Mouse (Mus musculus) heart, embryonic 14.5 days (tissue): ENCODE results near the gene Ago4. TPM values are rescaled to one million over a fixed set of nuclear protein-coding genes. Genes with fewer than 3 reads are reported as not detected.

ENCODE experiments used
- ATAC-seq: fragments of 200-750 bp; cut with Nextera tagmentation; 2 replicates; pipeline ENCODE4 v1.8.0; 2017; ENCODE audit warnings: low read depth, moderate TSS enrichment; ENCODE audit not compliant: insufficient number of reproducible peaks, insufficient read depth, low FRiP score
- H3K27ac ChIP-seq, 2 experiments: fragments of 200-500 bp in 1 of 2; fragments of 300-500 bp in 1 of 2; sonication (generic) in 1 of 2; replicated peaks in 1 of 2; 2 replicates each; pipeline ENCODE4 v1.5.1; 2012 to 2014; ENCODE audit warnings: low read depth in 2 of 2, low read length in 2 of 2, control low read depth in 1 of 2, mild to moderate bottlenecking in 1 of 2, mixed read lengths in 1 of 2; ENCODE audit not compliant: control insufficient read depth in 1 of 2, insufficient read depth in 1 of 2
- H3K27me3 ChIP-seq: fragments of 300-500 bp; sonication (generic); 2 replicates; pipeline ENCODE4 v1.6.1; 2014; ENCODE audit warnings: mild to moderate bottlenecking, low read length, control low read depth; ENCODE audit not compliant: control insufficient read depth, insufficient read depth
- H3K36me3 ChIP-seq: fragments of 300-500 bp; sonication (generic); 2 replicates; pipeline ENCODE4 v1.6.1; 2014; ENCODE audit warnings: mild to moderate bottlenecking, control low read depth, low read length, mixed read lengths; ENCODE audit not compliant: control insufficient read depth, insufficient read depth
- H3K4me1 ChIP-seq, 2 experiments: fragments of 200-500 bp in 1 of 2; fragments of 300-500 bp in 1 of 2; sonication (generic) in 1 of 2; 2 replicates each; pipeline ENCODE4 v1.6.1; 2012 to 2014; ENCODE audit warnings: low read length in 2 of 2, control low read depth in 1 of 2, mixed read lengths in 1 of 2; ENCODE audit not compliant: control insufficient read depth in 2 of 2, insufficient read depth in 2 of 2
- H3K4me2 ChIP-seq: fragments of 300-500 bp; sonication (generic); 2 replicates; pipeline ENCODE4 v1.6.1; 2014; ENCODE audit warnings: mild to moderate bottlenecking, low read length
- H3K4me3 ChIP-seq, 2 experiments: fragments of 200-500 bp in 1 of 2; fragments of 300-500 bp in 1 of 2; sonication (generic) in 1 of 2; 2 replicates each; pipeline ENCODE4 v1.5.1; 2012 to 2014; ENCODE audit warnings: low read length in 2 of 2, mild to moderate bottlenecking in 2 of 2, control low read depth in 1 of 2, low read depth in 1 of 2, moderate library complexity in 1 of 2; ENCODE audit not compliant: control insufficient read depth in 1 of 2, insufficient read depth in 1 of 2
- H3K9ac ChIP-seq: fragments of 300-500 bp; sonication (generic); 2 replicates; pipeline ENCODE4 v1.6.1; 2014; ENCODE audit warnings: mild to moderate bottlenecking, low read length
- H3K9me3 ChIP-seq: fragments of 300-500 bp; sonication (generic); 2 replicates; pipeline ENCODE4 v1.6.1; 2016; ENCODE audit warnings: low read length, control low read depth; ENCODE audit not compliant: control insufficient read depth
- WGBS: fragments of 180-500 bp; shearing (Covaris S2); extraction: QIAGEN DNeasy Blood & Tissue Kit; methylation state at CpG from one replicate; pipeline ENCODE4 v1.1.7; 2014; 5-methylcytosine and 5-hydroxymethylcytosine counted together
- polyA plus RNA-seq: library from polyadenylated mRNA; unstranded; fragments of >200 nt; fragmentation: Nextera tagmentation; extraction: Ambion mirVana; gene quantifications from 2 replicates; pipeline ENCODE4 v1.2.1, GENCODE M21; 2014

Ago4 gene
- polyA plus RNA-seq, 1 experiment from 2014 or later = 1.6 TPM

GRCm38 (mm10) chr4:126468925-126469324, 64.3 kb downstream of the Ago4 start:
- no peak for ATAC-seq
- Histone ChIP-seq H3K36me3 (no peaks in the 10 kb centered on the region), H3K27me3 (no peaks in the 10 kb centered on the region), H3K27ac (peak overlapping the region in 1 of 2 experiments; percentile 12; a peak in 1 of 4 replicates), H3K4me1 (peaks cover 20 to 21% of the 10 kb centered on the region in 2 experiments), H3K9ac (peak overlapping the region; percentile 91; the same call in 1 of the 2 replicates), H3K4me2 (peak overlapping the region; percentile 81), H3K4me3 (peak overlapping the region; percentile 81 to 92; a peak in 3 of 4 replicates), H3K9me3 (no peaks in the 10 kb centered on the region)
- 4% methylated on average over 8 of the region's 8 CpGs for WGBS

GRCm38 (mm10) chr4:126468285-126468901, 64.9 kb downstream of the Ago4 start, which contains the start of gene Ago1:
Gene Ago1, minus strand, starts transcription at chr4:126468583.
- peak within 1 kb of the TSS; percentile 81 for H3K4me2 ChIP-seq
- WGBS = under 1% methylated on average over 47 of the region's 55 CpGs
- peak within 1 kb of the TSS; percentile 91 for H3K9ac ChIP-seq
- H3K27me3 ChIP-seq = no peaks in the 10 kb centered on the region
- H3K36me3 ChIP-seq = no peaks in the 10 kb centered on the region
- H3K27ac ChIP-seq = peak within 1 kb of the TSS; percentile 37 to 74
- peaks cover 20 to 21% of the 10 kb centered on the region in 2 experiments for H3K4me1 ChIP-seq
- H3K4me3 ChIP-seq = peak within 1 kb of the TSS; percentile 81 to 92
- peak; percentile 87 for ATAC-seq
- no peaks in the 10 kb centered on the region for H3K9me3 ChIP-seq

GRCm38 (mm10) chr4:126467721-126468284, 65.5 kb downstream of the Ago4 start:
- H3K4me3 ChIP-seq = peak overlapping the region; percentile 81 to 92
- peak; percentile 69 for ATAC-seq
- WGBS = under 1% methylated on average over 23 of the region's 25 CpGs

GRCm38 (mm10) chr4:126466251-126466750, 67.0 kb downstream of the Ago4 start:
- H3K27me3 ChIP-seq = no peaks in the 10 kb centered on the region
- ATAC-seq = no peak
- no peaks in the 10 kb centered on the region for H3K36me3 ChIP-seq
- peak overlapping the region in 1 of 2 experiments; percentile 5; a peak in 1 of 4 replicates for H3K27ac ChIP-seq
- no peak overlapping the region for H3K4me3 ChIP-seq
- H3K9ac ChIP-seq = peak overlapping the region; percentile 25; the same call in 1 of the 2 replicates
- H3K4me2 ChIP-seq = peak overlapping the region; percentile 23
- H3K4me1 ChIP-seq = peaks cover 23 to 24% of the 10 kb centered on the region in 2 experiments
- H3K9me3 ChIP-seq = no peaks in the 10 kb centered on the region
- WGBS = 34% methylated on average over 8 of the region's 8 CpGs

More at GRCm38 (mm10) chr4:126467721-126468284, 65.5 kb downstream of the Ago4 start:
- Histone ChIP-seq H3K9ac (peak overlapping the region; percentile 91), H3K36me3 (no peaks in the 10 kb centered on the region), H3K27me3 (no peaks in the 10 kb centered on the region), H3K27ac (peak overlapping the region; percentile 37 to 74; a peak in 3 of 4 replicates), H3K4me1 (peaks cover 20 to 21% of the 10 kb centered on the region in 2 experiments), H3K9me3 (no peaks in the 10 kb centered on the region), H3K4me2 (peak overlapping the region; percentile 81)

GRCm38 (mm10) chr4:126465843-126466242, 67.4 kb downstream of the Ago4 start:
- no peak for ATAC-seq
- Histone ChIP-seq H3K27me3 (no peaks in the 10 kb centered on the region), H3K27ac (peak overlapping the region in 1 of 2 experiments; percentile 5; a peak in 1 of 4 replicates), H3K4me2 (peak overlapping the region; percentile 23), H3K36me3 (no peaks in the 10 kb centered on the region), H3K4me3 (no peak overlapping the region), H3K9ac (peak overlapping the region; percentile 25; the same call in 1 of the 2 replicates), H3K9me3 (no peaks in the 10 kb centered on the region), H3K4me1 (peaks cover 23 to 25% of the 10 kb centered on the region in 2 experiments)
- 13% methylated on average over 8 of the region's 8 CpGs for WGBS

GRCm38 (mm10) chr4:126464892-126465235, 68.4 kb downstream of the Ago4 start:
- ATAC-seq = no peak
- H3K36me3 ChIP-seq = peaks cover 1% of the 10 kb centered on the region; the same call in 1 of the 2 replicates
- H3K27ac ChIP-seq = no peak overlapping the region
- peaks cover 23 to 25% of the 10 kb centered on the region in 2 experiments for H3K4me1 ChIP-seq
- H3K4me2 ChIP-seq = no peak overlapping the region
- WGBS = 19% methylated on average over 2 of the region's 2 CpGs
- H3K27me3 ChIP-seq = no peaks in the 10 kb centered on the region
- H3K4me3 ChIP-seq = no peak overlapping the region
- H3K9me3 ChIP-seq = no peaks in the 10 kb centered on the region
- H3K9ac ChIP-seq = no peak overlapping the region

GRCm38 (mm10) chr4:126464189-126464891, 68.9 kb downstream of the Ago4 start:
- H3K4me3 ChIP-seq = no peak overlapping the region
- WGBS = 41% methylated on average over 4 of the region's 4 CpGs
- H3K4me1 ChIP-seq = peaks cover 23 to 25% of the 10 kb centered on the region in 2 experiments
- no peak for ATAC-seq
- no peak overlapping the region for H3K27ac ChIP-seq
- H3K9me3 ChIP-seq = no peaks in the 10 kb centered on the region
- no peak overlapping the region for H3K4me2 ChIP-seq
- H3K9ac ChIP-seq = peak overlapping the region; percentile 5; the same call in 1 of the 2 replicates
- H3K27me3 ChIP-seq = no peaks in the 10 kb centered on the region
- peaks cover 7% of the 10 kb centered on the region for H3K36me3 ChIP-seq
